Mouse (Mus musculus) bone marrow macrophage, adult 2 months (primary cell): ENCODE measurements around the gene Rims1.

ENCODE experiments used
- CTCF ChIP-seq: IDR thresholded peaks from 2 replicates; pipeline ENCODE4 v1.5.1; 2012; ENCODE audit warnings: low read depth, mild to moderate bottlenecking, low read length, moderate library complexity
- POLR2A ChIP-seq: IDR thresholded peaks from 2 replicates; pipeline ENCODE4 v1.6.1; 2012; ENCODE audit warnings: mild to moderate bottlenecking, low read depth, low read length, borderline replicate concordance

GRCm38 (mm10) chr1:22254278-22254677 is 551.5 kb downstream of the Rims1 start:
- TF ChIP-seq CTCF (no peak), POLR2A (no peak)
